In the genomic region with DNA sequence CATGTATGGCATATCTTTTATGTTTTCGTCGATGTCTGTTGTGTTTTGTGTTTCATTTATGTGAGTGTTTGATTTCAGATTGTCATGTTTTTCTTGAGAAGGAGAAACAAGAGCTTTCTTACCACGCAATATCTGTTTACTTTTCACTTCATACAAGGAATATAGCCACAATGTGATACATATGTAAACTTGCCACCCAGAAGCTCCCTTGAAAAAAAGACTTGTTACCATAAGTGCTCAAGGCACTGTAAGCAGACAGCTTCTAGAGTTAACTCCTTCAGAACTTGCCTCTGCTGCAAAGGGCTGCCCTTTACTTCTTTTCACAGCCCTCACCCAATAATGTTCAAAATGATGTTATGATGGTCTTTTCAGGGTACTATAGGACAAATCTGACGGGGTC, we compare ENCODE assay signal across 34 mouse cellular contexts. TPM values are rescaled to one million over a fixed set of nuclear protein-coding genes. Genes with fewer than 3 reads are reported as not detected.
"Had no signal": no experiment of that assay in that cellular context is flagged by ENCODE, and none has a peak within 500 bp of the region (broad histone marks: within the 10 kb centered on the region; RNA-seq: fewer than 3 reads in every experiment).

No protein-coding gene starts in this region.

- H3K4me3 ChIP-seq: embryonic facial prominence, embryonic 10.5 days; embryonic facial prominence, embryonic 12.5 days; embryonic facial prominence, embryonic 13.5 days; embryonic facial prominence, embryonic 15.5 days; erythroblast, embryonic 14.5 days; forebrain, embryonic 10.5 days; forebrain, embryonic 12.5 days; forebrain, embryonic 13.5 days; forebrain, embryonic 15.5 days; gastrocnemius, adult 2 months; heart, adult 2 months had no signal

- H3K9me3 ChIP-seq: embryonic facial prominence, embryonic 10.5 days; embryonic facial prominence, embryonic 12.5 days; embryonic facial prominence, embryonic 13.5 days; embryonic facial prominence, embryonic 15.5 days; forebrain, embryonic 10.5 days; forebrain, embryonic 12.5 days; forebrain, embryonic 13.5 days; forebrain, embryonic 15.5 days had no signal

- H3K9ac ChIP-seq: embryonic facial prominence, embryonic 12.5 days; embryonic facial prominence, embryonic 13.5 days; embryonic facial prominence, embryonic 15.5 days; forebrain, embryonic 12.5 days; forebrain, embryonic 13.5 days; forebrain, embryonic 15.5 days; forebrain, postnatal 0 days had no signal

- H3K36me3 ChIP-seq: embryonic facial prominence, embryonic 10.5 days; embryonic facial prominence, embryonic 12.5 days; embryonic facial prominence, embryonic 13.5 days; embryonic facial prominence, embryonic 15.5 days; forebrain, embryonic 10.5 days; forebrain, embryonic 12.5 days; forebrain, embryonic 15.5 days had no signal

- H3K27ac ChIP-seq: embryonic facial prominence, embryonic 10.5 days; embryonic facial prominence, embryonic 12.5 days; embryonic facial prominence, embryonic 13.5 days; embryonic facial prominence, embryonic 15.5 days; forebrain, embryonic 10.5 days; forebrain, embryonic 12.5 days; forebrain, embryonic 13.5 days; forebrain, embryonic 15.5 days; gastrocnemius, adult 2 months; heart, adult 2 months had no signal

- H3K4me2 ChIP-seq: embryonic facial prominence, embryonic 12.5 days; embryonic facial prominence, embryonic 13.5 days; embryonic facial prominence, embryonic 15.5 days; forebrain, embryonic 12.5 days; forebrain, embryonic 13.5 days; forebrain, embryonic 15.5 days had no signal

- H3K4me1 ChIP-seq: embryonic facial prominence, embryonic 10.5 days; embryonic facial prominence, embryonic 12.5 days; embryonic facial prominence, embryonic 13.5 days; embryonic facial prominence, embryonic 15.5 days; forebrain, embryonic 10.5 days; forebrain, embryonic 12.5 days; forebrain, embryonic 13.5 days; forebrain, embryonic 15.5 days had no signal

- H3K27me3 ChIP-seq: embryonic facial prominence, embryonic 12.5 days; embryonic facial prominence, embryonic 13.5 days; embryonic facial prominence, embryonic 15.5 days; forebrain, embryonic 12.5 days; forebrain, embryonic 13.5 days; forebrain, embryonic 15.5 days had no signal

- ATAC-seq: forebrain, embryonic 13.5 days; forebrain, embryonic 14.5 days; forebrain, embryonic 15.5 days; forebrain, embryonic 16.5 days; forebrain, postnatal 0 days had no signal

- DNase-seq: cerebellum, adult 8-10 months; cerebellum, adult 9-10 months; cerebellum, adult 9-11 months; cerebellum, postnatal 10 days; cerebellum, postnatal 14 days; cerebellum, postnatal 25 days; cerebellum, postnatal 36 days; embryo, embryonic 11 days; forebrain, postnatal 0 days; gastrocnemius, adult 2 months; gastrocnemius, postnatal 10 days; gastrocnemius, postnatal 14 days; gastrocnemius, postnatal 25 days; gastrocnemius, postnatal 36 days; heart, adult 11 months; heart, adult 18-20 months; heart, adult 2 months had no signal

RNA-seq across cellular contexts. Expression of gene Smim9, which starts 15.2 kb away (rescaled TPM):
- polyA plus RNA-seq: cortical plate, adult 2 months; embryonic facial prominence, embryonic 10.5 days; embryonic facial prominence, embryonic 11.5 days; embryonic facial prominence, embryonic 12.5 days; embryonic facial prominence, embryonic 13.5 days; embryonic facial prominence, embryonic 14.5 days; embryonic facial prominence, embryonic 15.5 days; erythroblast, embryonic 14.5 days; forebrain, embryonic 10.5 days; forebrain, embryonic 11.5 days; forebrain, embryonic 12.5 days; forebrain, embryonic 13.5 days; forebrain, embryonic 14.5 days; forebrain, embryonic 15.5 days; forebrain, embryonic 16.5 days; forebrain, postnatal 0 days; frontal cortex, adult 2 months; gonadal fat pad, adult 2 months; heart, adult 2 months had no signal
